Mouse (Mus musculus) neural tube, embryonic 10.5 days (tissue): ENCODE results near the gene Qrfp.

Source experiments
- DNase-seq: peaks from one replicate; pipeline ENCODE4 v3.0.0-alpha.2; 2017; ENCODE audit warnings: low spot score; ENCODE audit errors: extremely low spot score

Gene Qrfp

DNA sequence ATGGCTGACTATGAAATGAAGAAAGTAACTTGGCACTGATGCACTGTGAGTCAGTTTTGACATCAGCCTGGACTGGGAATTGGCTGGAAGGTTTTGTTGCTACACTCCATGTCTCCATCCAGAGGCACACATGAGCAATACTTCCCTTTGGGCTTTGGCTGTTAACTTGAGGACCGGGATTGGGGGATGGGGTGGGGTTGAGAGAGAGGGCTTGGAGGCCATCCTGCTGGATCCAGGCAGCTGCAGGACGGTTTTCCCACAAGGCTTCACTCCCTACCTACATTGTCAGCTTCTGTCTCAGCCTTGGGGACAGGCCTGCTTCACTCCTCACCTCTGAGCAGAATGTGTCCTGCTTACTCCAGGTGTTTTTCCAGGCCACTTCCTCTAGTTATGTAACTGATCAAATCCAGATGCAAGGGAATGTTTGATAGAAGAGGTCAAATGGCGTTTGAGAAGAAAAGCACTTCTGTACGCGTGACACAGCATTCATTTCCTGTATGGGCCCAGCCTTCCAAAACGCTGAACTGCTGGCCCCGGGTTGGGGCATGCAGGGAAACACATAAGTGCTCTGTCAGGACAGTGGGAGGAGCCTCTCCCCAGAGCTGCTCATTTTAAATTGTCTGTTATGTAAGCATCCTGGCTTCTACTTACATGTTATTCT, 39.5 kb downstream of the Qrfp start:
- DNase-seq: no peak

- DNase-seq: no peak
Observed at GRCm38 (mm10) chr2:31769631-31770111, 40.7 kb downstream of the Qrfp start.

DNA sequence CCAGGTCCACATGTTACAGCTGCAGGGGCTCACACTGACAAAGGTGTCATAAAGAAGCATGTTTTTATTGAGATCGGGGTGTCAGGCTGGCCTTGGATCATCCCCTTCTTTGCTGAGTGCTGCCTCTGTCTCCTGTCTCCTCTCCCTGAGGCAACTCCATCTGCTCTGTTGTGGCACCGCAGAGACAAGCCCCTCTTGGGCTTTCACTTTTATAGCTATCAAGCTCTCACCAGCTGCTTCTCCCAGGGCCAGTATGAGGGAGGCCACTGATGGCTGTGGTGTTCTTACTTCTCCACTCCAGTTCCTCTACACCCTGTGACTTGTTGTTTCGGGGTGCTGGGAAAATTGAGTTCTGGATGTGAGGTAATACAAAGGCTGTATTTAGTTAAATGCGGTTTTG, 41.3 kb downstream of the Qrfp start:
- DNase-seq: no peak

DNA sequence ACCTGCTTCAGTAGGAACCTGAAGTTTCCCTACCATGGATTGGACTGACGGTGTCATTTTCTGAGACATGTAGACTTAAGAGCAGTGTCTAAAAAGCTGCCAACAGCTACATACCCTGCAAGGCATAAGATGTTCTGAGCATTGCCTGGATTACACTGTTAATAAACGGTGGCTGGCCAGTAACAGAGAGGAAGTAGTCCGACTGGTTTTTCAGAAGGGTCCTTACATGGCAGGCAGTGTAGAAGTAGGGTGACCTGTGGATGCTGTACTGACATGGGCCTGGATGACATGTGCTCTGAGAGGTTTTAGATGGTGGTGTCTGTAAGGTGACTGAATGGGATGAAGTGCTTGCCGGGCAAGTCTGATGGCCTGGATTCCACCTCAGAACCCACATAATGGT, 42.6 kb downstream of the Qrfp start:
- no peak for DNase-seq

- DNase-seq: no peak
Observed at GRCm38 (mm10) chr2:31767104-31767503, 43.3 kb downstream of the Qrfp start.

DNA sequence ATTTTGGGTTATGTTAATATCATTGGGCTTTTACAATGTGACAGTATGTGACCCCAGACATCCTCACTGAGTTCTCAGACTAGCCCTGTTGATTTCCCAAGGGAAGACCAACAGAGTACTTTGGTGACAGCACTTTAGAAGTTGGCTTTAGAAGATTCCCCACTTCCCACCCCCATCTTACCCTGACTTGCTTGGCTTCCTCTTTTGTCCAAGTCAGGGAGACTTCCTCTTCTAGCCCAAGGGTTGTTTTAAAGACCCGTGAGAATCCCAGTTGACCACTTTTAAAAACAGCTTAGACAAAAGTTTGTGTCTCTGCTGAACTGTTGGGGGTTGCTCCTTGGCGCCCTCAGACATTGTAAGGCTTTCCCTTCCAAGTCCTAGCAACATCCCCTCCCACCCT, 47.1 kb downstream of the Qrfp start:
- DNase-seq: no peak

- DNase-seq: no peak
Observed at GRCm38 (mm10) chr2:31762853-31763252, 47.5 kb downstream of the Qrfp start.

DNA sequence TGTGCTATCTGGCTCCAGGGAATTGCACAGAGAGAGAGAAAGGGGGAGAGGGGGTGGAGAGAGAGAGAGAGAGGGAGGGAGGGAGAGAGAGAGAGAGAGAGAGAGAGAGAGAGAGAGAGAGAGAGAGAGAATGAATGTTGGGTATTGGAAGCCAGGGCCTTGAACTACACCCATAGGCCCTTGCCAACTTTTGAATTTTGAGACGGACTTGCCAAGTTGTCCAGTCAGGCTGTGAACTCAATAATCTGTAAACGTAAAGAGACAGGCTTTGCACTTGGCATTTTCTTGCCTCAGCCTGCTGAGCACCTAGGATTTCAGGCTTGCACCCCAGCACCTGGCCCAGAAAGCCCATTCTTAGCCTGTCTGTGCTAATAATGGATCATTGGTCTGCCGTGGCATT, 48.2 kb downstream of the Qrfp start:
- no peak for DNase-seq

GRCm38 (mm10) chr2:31761585-31761984, 48.8 kb downstream of the Qrfp start:
- no peak for DNase-seq

DNA sequence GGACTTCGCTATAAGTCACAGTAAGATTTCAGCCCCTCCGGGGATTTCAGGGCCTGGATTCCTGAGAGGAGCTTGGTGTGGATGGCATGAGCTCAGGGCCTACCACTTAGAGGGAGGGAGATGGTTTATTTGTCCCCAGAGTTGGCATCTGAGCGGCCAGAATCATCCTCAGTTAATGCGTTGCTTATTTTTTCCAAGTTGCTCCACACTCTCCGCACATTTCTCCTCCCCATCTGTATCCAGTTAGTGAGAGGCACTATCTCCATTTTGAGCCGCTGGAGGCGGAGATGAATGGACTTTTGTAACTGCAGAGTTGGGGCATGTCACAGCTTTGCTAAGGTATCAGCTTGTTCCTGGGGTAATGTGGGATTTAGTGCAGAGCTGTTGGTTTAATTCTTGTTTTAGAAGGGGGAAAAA, 49.3 kb downstream of the Qrfp start:
- no peak for DNase-seq

GRCm38 (mm10) chr2:31760486-31760885, 49.9 kb downstream of the Qrfp start:
- peak; percentile 58 for DNase-seq

GRCm38 (mm10) chr2:31759751-31760460, 50.5 kb downstream of the Qrfp start:
- DNase-seq: peak; percentile 94

GRCm38 (mm10) chr2:31758966-31759365, 51.4 kb downstream of the Qrfp start:
- DNase-seq: no peak

GRCm38 (mm10) chr2:31757472-31757871, 52.9 kb downstream of the Qrfp start:
- no peak for DNase-seq
